30 mouse cellular contexts compared by ENCODE assay signal in the genomic region with DNA sequence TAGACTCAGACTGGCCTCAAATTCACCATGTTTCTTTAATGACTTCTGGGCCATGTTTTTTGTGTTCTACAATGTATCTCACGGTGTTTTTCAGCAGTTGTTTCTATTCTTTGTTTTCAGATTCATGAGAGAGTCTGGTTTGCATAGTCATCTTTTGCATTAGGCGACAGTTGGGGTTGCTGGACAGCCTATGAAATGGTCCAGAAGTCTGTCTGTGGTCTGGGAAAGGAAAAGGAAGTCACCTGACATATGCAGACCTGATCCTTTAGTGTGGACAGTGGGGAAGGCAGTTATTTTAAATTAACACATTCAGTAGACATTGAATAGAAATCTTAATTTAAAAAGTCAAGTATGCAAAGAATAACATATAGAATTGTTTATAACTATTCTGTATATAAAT. TPM values are rescaled to one million over a fixed set of nuclear protein-coding genes. Genes with fewer than 3 reads are reported as not detected.
"Had no signal": no experiment of that assay in that cellular context is flagged by ENCODE, and none has a peak within 500 bp of the region (broad histone marks: within the 10 kb centered on the region; RNA-seq: fewer than 3 reads in every experiment).

No protein-coding gene starts in this region.

- H3K27me3 ChIP-seq: limb, embryonic 12.5 days; limb, embryonic 15.5 days; liver, embryonic 12.5 days; liver, embryonic 15.5 days; lung, embryonic 15.5 days had no signal

- H3K4me2 ChIP-seq: limb, embryonic 12.5 days; limb, embryonic 15.5 days; liver, embryonic 12.5 days; liver, embryonic 15.5 days; lung, embryonic 15.5 days; midbrain, embryonic 11.5 days had no signal

- H3K9ac ChIP-seq: limb, embryonic 12.5 days; limb, embryonic 15.5 days; liver, embryonic 12.5 days; liver, embryonic 15.5 days; lung, embryonic 15.5 days had no signal

- DNase-seq: kidney, adult 2 months; kidney, postnatal 10 days; kidney, postnatal 36 days; layer of hippocampus, postnatal 36 days; left cerebral cortex, postnatal 4 days; lung, adult 18-20 months; lung, postnatal 10 days; lung, postnatal 36 days; midbrain, embryonic 14.5 days; thymus, postnatal 25 days had no signal

- H3K9me3 ChIP-seq: limb, embryonic 12.5 days; limb, embryonic 15.5 days; liver, embryonic 12.5 days; liver, embryonic 15.5 days; lung, embryonic 15.5 days had no signal

- H3K36me3 ChIP-seq: limb, embryonic 12.5 days; limb, embryonic 15.5 days; liver, embryonic 12.5 days; liver, embryonic 15.5 days; lung, embryonic 15.5 days had no signal

- ATAC-seq: liver, embryonic 12.5 days had no signal

- H3K4me3 ChIP-seq: left cerebral cortex, adult 2 months; limb, embryonic 12.5 days; limb, embryonic 15.5 days; liver, embryonic 12.5 days; liver, embryonic 15.5 days; lung, embryonic 15.5 days had no signal

- H3K27ac ChIP-seq: left cerebral cortex, adult 2 months; limb, embryonic 12.5 days; liver, embryonic 12.5 days; liver, embryonic 15.5 days; lung, embryonic 15.5 days had no signal

RNA-seq across cellular contexts. Expression of a gene that starts 2.0 kb away (rescaled TPM):
- total RNA-seq: layer of hippocampus, adult 8-10 months; layer of hippocampus, postnatal 10 days; layer of hippocampus, postnatal 36 days; left cerebral cortex, adult 2 months; left cerebral cortex, postnatal 10 days; left cerebral cortex, postnatal 4 days; megakaryocyte progenitor cell, adult 5-6 weeks; midbrain, postnatal 0 days had no signal
- polyA plus RNA-seq: kidney, adult 2 months; kidney, embryonic 14.5 days; limb, embryonic 12.5 days; liver, embryonic 12.5 days; liver, embryonic 15.5 days; lung, embryonic 15.5 days; midbrain, embryonic 11.5 days; midbrain, embryonic 14.5 days; midbrain, postnatal 0 days; neural tube, embryonic 11.5 days; neural tube, embryonic 14.5 days; spleen, adult 2 months had no signal

RNA-seq across cellular contexts. Expression of a gene that starts 23.5 kb away (rescaled TPM):
- total RNA-seq: layer of hippocampus, postnatal 10 days; left cerebral cortex, adult 2 months; left cerebral cortex, postnatal 4 days; megakaryocyte-erythroid progenitor cell, adult 5-6 weeks had no signal
- polyA plus RNA-seq: kidney, adult 2 months; kidney, embryonic 14.5 days; limb, embryonic 12.5 days; limb, embryonic 15.5 days; lung, embryonic 15.5 days; midbrain, embryonic 11.5 days; midbrain, embryonic 14.5 days; neural tube, embryonic 11.5 days; small intestine, adult 2 months; stomach, embryonic 16.5 days had no signal

RNA-seq across cellular contexts. Expression of a gene that starts 23.5 kb away (rescaled TPM):
- total RNA-seq: layer of hippocampus, adult 8-10 months; layer of hippocampus, postnatal 10 days; layer of hippocampus, postnatal 36 days; left cerebral cortex, adult 2 months; left cerebral cortex, postnatal 10 days; left cerebral cortex, postnatal 4 days; megakaryocyte progenitor cell, adult 5-6 weeks; megakaryocyte-erythroid progenitor cell, adult 5-6 weeks; midbrain, postnatal 0 days had no signal
- polyA plus RNA-seq: kidney, adult 2 months; kidney, embryonic 14.5 days; limb, embryonic 12.5 days; limb, embryonic 15.5 days; liver, embryonic 12.5 days; liver, embryonic 15.5 days; lung, embryonic 15.5 days; midbrain, embryonic 11.5 days; midbrain, embryonic 14.5 days; midbrain, postnatal 0 days; neural tube, embryonic 11.5 days; neural tube, embryonic 14.5 days; small intestine, adult 2 months; spleen, adult 2 months; stomach, embryonic 16.5 days; thymus, postnatal 0 days had no signal
